ENCODE assay signal across 8 mouse cellular contexts in genomic region chr2:92810956-92811355, GRCm38 (mm10).
DNase-seq lines count a peak whose midpoint lies in the region; ATAC-seq and TF ChIP-seq lines count a peak whose summit lies in the region.
"Not testable (repeated sequence)": the region's sequence is repeated elsewhere in the genome, so short reads cannot be mapped to it uniquely, and the experiment has no call there.

No protein-coding gene starts in this region.

- peak; percentile 46; the same call in 1 of the 2 replicates for ATAC-seq in granulocyte monocyte progenitor cell, adult 5-6 weeks (replicated peaks; ENCODE audit: poor library complexity, severe bottlenecking)
- ATAC-seq in midbrain, postnatal 0 days (ENCODE audit: low FRiP score), result not testable (repeated sequence)

- H3K36me3 ChIP-seq in CH12.LX (replicated peaks in 1 of 2; ENCODE audit: control insufficient read depth in 1 of 2, insufficient read depth in 1 of 2, low read length in 1 of 2); midbrain, postnatal 0 days (ENCODE audit: insufficient read depth, low read length): not testable (repeated sequence)

- H3K9me3 ChIP-seq in CH12.LX (replicated peaks; ENCODE audit: low read length); midbrain, postnatal 0 days (ENCODE audit: low read length): not testable (repeated sequence)

- whole genome bisulfite sequencing in midbrain, postnatal 0 days, result 11% methylated on average over 6 of the region's 6 CpGs

- peaks cover 10 to 46% of the 10 kb centered on the region in 2 experiments for H3K4me1 ChIP-seq in CH12.LX (ENCODE audit: control insufficient read depth in 1 of 2, insufficient read depth in 2 of 2)
- H3K4me1 ChIP-seq in midbrain, postnatal 0 days (ENCODE audit: insufficient read depth, low read length), result peaks cover 30% of the 10 kb centered on the region

- in situ Hi-C loops in CH12.LX (cut with MboI; ENCODE audit: low pct_ligation_motif_present, low pct_unique_long_range_greater_than_20kb, low sequenced_read_pairs), result loop anchor here (5.0 to 10.0 kb wide), 2 partner anchors 199 to 316 kb away; no protein-coding TSS in a partner anchor

- peak; percentile 88 for TF ChIP-seq RAD21 in CH12.LX (IDR thresholded peaks at IDR 0.05; ENCODE audit: low read depth, low read length)

- H3K79me2 ChIP-seq in CH12.LX (replicated peaks; ENCODE audit: control insufficient read depth, extremely low read depth, insufficient read depth, poor library complexity, severe bottlenecking), result not testable (repeated sequence)

- peak; percentile 49 to 82 for TF ChIP-seq CTCF in CH12.LX (conservative IDR thresholded peaks at IDR 0.05 in 1 of 2, IDR thresholded peaks at IDR 0.05 in 1 of 2; ENCODE audit: low read depth in 2 of 2, low read length in 2 of 2)
- peak; percentile 84 for TF ChIP-seq CTCF in midbrain, postnatal 0 days (IDR thresholded peaks at IDR 0.05)

- DNase-seq in CH12.LX (ENCODE audit: extremely low read depth), result peak; percentile 70
- DNase-seq in brain, adult 2 months (ENCODE audit: low read depth, low spot score), result peak; percentile 87
- DNase-seq in embryo, embryonic 11 days, result peak; percentile 73
- peak; percentile 62 for DNase-seq in kidney, postnatal 14 days
- DNase-seq in left cerebral cortex, postnatal 4 days, result peak; percentile 66
- peak; percentile 83 for DNase-seq in midbrain, postnatal 0 days (ENCODE audit: low spot score)
- peak; percentile 63 for DNase-seq in thymus, postnatal 0 days (ENCODE audit: low spot score)

- intact Hi-C loops in left cerebral cortex, postnatal 4 days (cut with DNase I), result loop anchor here (2.0 to 10.0 kb wide), 3 partner anchors 116 to 324 kb away; no protein-coding TSS in a partner anchor

- not testable (repeated sequence) for H3K27ac ChIP-seq in CH12.LX (ENCODE audit: insufficient read depth, low read depth); midbrain, postnatal 0 days (ENCODE audit: low read depth, low read length)

- not testable (repeated sequence) for TF ChIP-seq EP300 in CH12.LX (IDR thresholded peaks at IDR 0.05; ENCODE audit: low read length)

- TF ChIP-seq POLR2A in CH12.LX (IDR thresholded peaks at IDR 0.05; ENCODE audit: low read depth, low read length), result not testable (repeated sequence)

- dilution Hi-C loops in CH12.LX (cut with MboI; ENCODE audit: extremely low pct_ligation_motif_present, extremely low pct_unique_long_range_greater_than_20kb, low sequenced_read_pairs), result not testable (repeated sequence)

- not testable (repeated sequence) for H3K4me3 ChIP-seq in CH12.LX (replicated peaks in 1 of 3; ENCODE audit: low read depth in 2 of 3, low read length in 2 of 3, poor library complexity in 1 of 3); midbrain, postnatal 0 days (ENCODE audit: low read depth, low read length)

- not testable (repeated sequence) for H3K4me2 ChIP-seq in CH12.LX (ENCODE audit: insufficient read depth, low read depth, poor library complexity, severe bottlenecking); midbrain, postnatal 0 days (ENCODE audit: low read depth, low read length, poor library complexity, severe bottlenecking)

- H3K9ac ChIP-seq in CH12.LX (ENCODE audit: insufficient read depth, low read depth); midbrain, postnatal 0 days (replicated peaks; ENCODE audit: low read length, poor library complexity, severe bottlenecking): not testable (repeated sequence)

- peaks cover 20% of the 10 kb centered on the region for H3K27me3 ChIP-seq in CH12.LX (replicated peaks)
- not testable (repeated sequence) for H3K27me3 ChIP-seq in midbrain, postnatal 0 days (ENCODE audit: insufficient read depth, low read length)

TF ChIP-seq in CH12.LX, 34 proteins besides CTCF, POLR2A, EP300 and RAD21:
- peak; percentile 76 for TF ChIP-seq SMC3 (IDR thresholded peaks at IDR 0.05; ENCODE audit: low read depth, low read length)
- TF ChIP-seq ZNF384 (IDR thresholded peaks at IDR 0.05; ENCODE audit: low read depth, low read length), result peak; percentile 95
